Mouse (Mus musculus) embryo, embryonic 10.5 days (tissue): Measurements from ENCODE around the gene Krtap4-1.

Source experiments
- DNase-seq: peaks from one replicate; pipeline ENCODE4 v3.0.0-alpha.2; 2015; ENCODE audit warnings: low spot score

Krtap4-1 gene

GRCm38 (mm10) chr11:99583245-99583704, 44.8 kb downstream of the Krtap4-1 start, which contains the start of gene Krtap1-4:
TSS of gene Krtap1-4 (minus strand) at chr11:99583654.
- no peak for DNase-seq

GRCm38 (mm10) chr11:99581564-99581963, 46.5 kb downstream of the Krtap4-1 start:
- no peak for DNase-seq

DNA sequence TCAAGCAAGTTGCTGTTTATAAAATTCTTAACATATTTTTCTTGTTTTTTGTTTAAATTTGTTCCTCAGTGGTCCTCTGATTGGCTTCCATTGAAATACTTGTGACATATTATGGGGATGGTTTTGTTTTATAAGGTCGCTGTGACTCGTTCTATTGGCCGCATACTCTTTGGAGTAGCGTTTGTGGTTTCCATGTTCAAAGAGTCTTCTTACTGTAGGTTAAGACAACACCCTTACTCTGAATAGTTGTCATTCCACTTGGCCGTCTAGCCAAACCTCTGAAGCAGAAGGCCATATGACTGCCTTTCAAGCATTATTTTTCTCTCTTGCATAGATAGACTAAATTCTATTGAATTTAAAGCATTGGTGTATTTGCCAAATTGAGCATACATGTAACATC, 47.0 kb downstream of the Krtap4-1 start:
- no peak for DNase-seq

- no peak for DNase-seq
Observed at GRCm38 (mm10) chr11:99580636-99581035, 47.4 kb downstream of the Krtap4-1 start, which contains the start of gene Krtap1-5. TSS of gene Krtap1-5 (minus strand) at chr11:99581016.
